Mouse (Mus musculus): ENCODE results near the gene Cdon.

- no peak for TF ChIP-seq POLR2A (IDR thresholded peaks at IDR 0.05; ENCODE audit: insufficient read depth, low read length)
- TF ChIP-seq CTCF (IDR thresholded peaks at IDR 0.05; ENCODE audit: low read depth, low read length) = no peak
Observed at GRCm38 (mm10) chr9:35522821-35523515, 102.0 kb downstream of the Cdon start.

All from ES-Bruce4 (cell line).